Mouse (Mus musculus) forebrain, embryonic 13.5 days (tissue): ENCODE results near the gene Slc7a7. TPM values are rescaled to one million over a fixed set of nuclear protein-coding genes. Genes with fewer than 3 reads are reported as not detected.
A peak's percentile ranks its signal among the peaks of the same experiment; 100 is the strongest.

Experiments used
- ATAC-seq: fragments of 200-750 bp; cut with Nextera tagmentation; 2 replicates; pipeline ENCODE4 v1.8.0; 2017
- H3K27ac ChIP-seq: fragments of 300-500 bp; sonication (generic); 2 replicates; pipeline ENCODE4 v1.5.1; 2015; ENCODE audit warnings: inconsistent platforms, mild to moderate bottlenecking, moderate library complexity
- H3K27me3 ChIP-seq: fragments of 300-500 bp; sonication (generic); 2 replicates; pipeline ENCODE4 v1.6.1; 2015; ENCODE audit warnings: mild to moderate bottlenecking, inconsistent platforms
- H3K36me3 ChIP-seq: fragments of 300-500 bp; sonication (generic); 2 replicates; pipeline ENCODE4 v1.6.1; 2015; ENCODE audit warnings: mild to moderate bottlenecking, inconsistent platforms; ENCODE audit not compliant: poor library complexity, severe bottlenecking
- H3K4me1 ChIP-seq: fragments of 300-500 bp; sonication (generic); 2 replicates; pipeline ENCODE4 v1.6.1; 2015; ENCODE audit warnings: inconsistent platforms
- H3K4me2 ChIP-seq: fragments of 300-500 bp; sonication (generic); 2 replicates; pipeline ENCODE4 v1.6.1; 2015; ENCODE audit warnings: inconsistent platforms, mild to moderate bottlenecking, moderate library complexity
- H3K4me3 ChIP-seq: fragments of 300-500 bp; sonication (generic); 2 replicates; pipeline ENCODE4 v1.5.1; 2015; ENCODE audit warnings: mild to moderate bottlenecking, inconsistent platforms
- H3K9ac ChIP-seq: fragments of 300-500 bp; sonication (generic); 2 replicates; pipeline ENCODE4 v1.6.1; 2015; ENCODE audit warnings: mild to moderate bottlenecking, inconsistent platforms
- H3K9me3 ChIP-seq: fragments of 300-500 bp; sonication (generic); replicated peaks from 2 replicates; pipeline ENCODE4 v1.6.1; 2016; ENCODE audit warnings: inconsistent platforms
- WGBS: fragments of 180-500 bp; shearing (Covaris S2); methylation state at CpG from one replicate; pipeline ENCODE4 v1.1.7; 2015; 5-methylcytosine and 5-hydroxymethylcytosine counted together
- polyA plus RNA-seq: library from polyadenylated mRNA; unstranded; fragments of >200 nt; fragmentation: Nextera tagmentation; extraction: Ambion mirVana; gene quantifications from 2 replicates; pipeline ENCODE4 v1.2.1, GENCODE M21; 2015

Gene Slc7a7
- polyA plus RNA-seq, 1 experiment from 2014 or later, result 5.6 TPM

DNA sequence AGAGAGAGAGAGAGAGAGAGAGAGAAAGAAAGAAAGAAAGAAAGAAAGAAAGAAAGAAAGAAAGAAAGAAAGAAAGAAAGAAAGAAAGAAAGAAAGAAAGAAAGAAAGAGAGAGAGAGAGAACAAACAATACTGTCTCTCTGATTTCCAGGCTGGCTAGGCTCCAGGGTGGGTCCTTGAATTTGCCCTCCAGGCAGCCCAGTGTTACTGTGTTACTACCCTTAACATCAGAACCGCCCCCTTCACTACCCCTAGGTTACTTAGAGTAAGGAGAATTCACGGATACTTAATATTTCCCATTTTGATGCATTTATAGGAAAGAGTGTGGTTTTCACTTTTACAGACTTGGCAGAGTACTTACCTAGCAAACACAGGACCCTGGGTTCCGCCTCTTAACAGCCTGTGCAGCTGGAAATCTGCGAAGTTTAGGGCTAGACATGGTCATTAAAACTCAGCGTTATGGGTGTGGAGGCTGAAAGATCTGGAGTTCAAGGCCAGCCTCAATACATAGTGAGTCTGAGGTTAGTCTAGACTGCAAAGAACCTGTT is 1.3 kb downstream of the Slc7a7 start:
- H3K9ac ChIP-seq, result no peak overlapping the region
- H3K4me1 ChIP-seq, result peaks cover 9% of the 10 kb centered on the region
- no peak overlapping the region for H3K27ac ChIP-seq
- no peak for ATAC-seq
- no peak overlapping the region for H3K4me3 ChIP-seq
- no peaks in the 10 kb centered on the region for H3K36me3 ChIP-seq
- no peaks in the 10 kb centered on the region for H3K9me3 ChIP-seq
- WGBS, result 34% methylated on average over 5 of the region's 5 CpGs
- H3K4me2 ChIP-seq, result no peak overlapping the region
- peaks cover 32% of the 10 kb centered on the region for H3K27me3 ChIP-seq

GRCm38 (mm10) chr14:54415241-54416020 is 2.1 kb downstream of the Slc7a7 start:
- Histone ChIP-seq H3K4me1 (peaks cover 10% of the 10 kb centered on the region), H3K9me3 (no peaks in the 10 kb centered on the region), H3K4me3 (no peak overlapping the region), H3K36me3 (no peaks in the 10 kb centered on the region), H3K4me2 (no peak overlapping the region), H3K27me3 (peaks cover 32% of the 10 kb centered on the region), H3K27ac (no peak overlapping the region), H3K9ac (no peak overlapping the region)
- no peak for ATAC-seq
- 12% methylated on average over 13 of the region's 13 CpGs for WGBS

DNA sequence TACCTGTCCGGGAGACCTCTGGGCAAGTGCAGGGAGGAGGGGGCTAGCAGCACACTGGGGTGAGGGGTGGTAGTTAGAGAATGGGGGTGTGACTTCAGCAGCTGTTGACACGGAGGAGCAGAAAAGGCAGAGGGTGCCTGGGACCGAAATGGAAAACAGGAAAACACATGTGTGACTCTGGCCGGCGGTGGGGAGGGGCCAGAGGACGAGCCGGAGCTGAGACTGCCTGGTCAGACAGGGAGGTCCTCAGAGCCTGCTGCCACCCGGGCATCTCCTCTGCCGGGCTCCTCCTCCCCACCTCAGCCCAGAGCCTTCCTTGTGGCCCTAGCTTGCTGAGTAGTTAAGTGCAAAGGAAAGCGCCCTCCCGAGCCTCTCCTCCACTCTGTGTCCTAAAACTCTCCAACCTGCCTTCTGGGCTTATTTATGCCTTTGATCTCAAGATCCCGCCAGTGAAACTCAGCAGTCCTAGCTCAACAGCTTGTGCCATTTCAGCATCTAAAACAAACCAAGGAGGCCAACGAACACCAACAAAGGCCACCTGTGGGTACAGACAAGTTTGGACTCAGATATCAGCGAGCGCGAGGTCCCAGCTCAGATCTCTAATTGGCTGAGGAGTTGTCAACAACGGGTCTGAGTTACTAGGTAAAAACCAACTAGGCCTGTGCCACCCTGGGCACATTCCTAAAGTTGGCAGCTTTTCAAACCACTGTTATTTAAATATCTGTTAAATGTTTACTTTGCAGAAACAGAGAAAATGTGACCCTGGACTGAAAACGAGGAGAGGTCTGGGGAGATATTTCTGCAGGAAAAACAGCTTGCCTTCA is 3.5 kb downstream of the Slc7a7 start:
- Histone ChIP-seq H3K9me3 (no peaks in the 10 kb centered on the region), H3K36me3 (no peaks in the 10 kb centered on the region), H3K9ac (peak overlapping the region; percentile 26; the same call in 1 of the 2 replicates), H3K27me3 (peaks cover 32% of the 10 kb centered on the region), H3K4me2 (peak overlapping the region; percentile 27), H3K4me3 (no peak overlapping the region), H3K27ac (no peak overlapping the region), H3K4me1 (peaks cover 16% of the 10 kb centered on the region)
- peak; percentile 34 for ATAC-seq
- 10% methylated on average over 18 of the region's 18 CpGs for WGBS

DNA sequence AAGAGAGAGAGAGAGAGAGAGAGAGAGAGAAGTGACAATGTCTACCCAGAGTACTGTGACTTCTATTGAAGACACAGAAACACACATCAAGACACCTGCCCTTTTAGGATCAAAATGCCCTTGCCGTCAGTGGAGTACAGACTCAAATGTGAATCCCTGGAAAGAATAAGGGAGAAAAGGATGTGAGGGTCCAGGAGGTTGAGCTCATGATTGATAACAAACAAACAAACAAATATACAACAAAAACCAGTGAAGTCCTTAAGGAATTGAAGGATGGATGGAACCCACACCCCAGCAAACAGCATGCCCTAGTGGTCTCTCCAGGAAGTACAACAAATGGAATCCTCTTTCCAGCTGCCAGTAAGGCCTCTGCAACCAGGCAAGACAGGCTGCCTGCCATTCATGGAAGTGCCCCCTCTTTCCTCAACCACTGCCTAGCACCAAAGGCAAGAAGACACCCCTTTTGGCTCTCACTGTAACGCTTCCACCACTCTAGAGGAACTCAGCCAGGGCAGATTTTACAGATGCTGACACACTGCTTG is 4.9 kb downstream of the Slc7a7 start:
- Histone ChIP-seq H3K27ac (no peak overlapping the region), H3K4me2 (no peak overlapping the region)

DNA sequence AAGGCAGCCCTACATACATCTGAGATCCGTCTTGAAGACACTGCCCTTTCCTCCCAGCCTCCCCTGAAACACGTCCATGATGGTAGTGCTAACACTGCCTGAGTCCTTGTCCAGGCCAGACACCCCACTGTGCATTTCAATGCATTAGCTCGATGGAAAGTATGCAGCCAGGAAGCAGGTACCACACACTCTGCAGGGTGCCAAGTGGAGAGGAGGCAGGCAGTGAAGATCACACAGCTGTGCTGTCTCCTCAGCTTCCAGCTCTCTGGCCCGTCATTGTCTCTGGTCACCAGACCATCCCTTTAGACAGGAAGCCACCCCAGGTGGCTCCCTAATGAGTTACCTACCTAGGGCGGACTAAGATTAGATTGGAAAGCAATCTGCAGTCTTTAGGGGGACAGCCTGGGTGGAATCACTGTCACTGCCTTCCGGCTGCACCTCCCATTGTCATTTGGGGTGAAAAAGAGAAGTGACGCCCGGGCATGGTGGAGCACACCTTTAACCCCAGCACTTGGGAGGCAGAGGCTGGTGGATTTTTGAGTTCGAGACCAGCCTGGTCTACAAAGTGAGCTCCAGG is 5.5 kb downstream of the Slc7a7 start:
- 35% methylated on average over 9 of the region's 9 CpGs for WGBS
- Histone ChIP-seq H3K27ac (no peak overlapping the region), H3K9me3 (no peaks in the 10 kb centered on the region), H3K4me1 (peaks cover 16% of the 10 kb centered on the region), H3K4me3 (no peak overlapping the region), H3K9ac (no peak overlapping the region), H3K4me2 (no peak overlapping the region), H3K36me3 (no peaks in the 10 kb centered on the region), H3K27me3 (peaks cover 25% of the 10 kb centered on the region)
- ATAC-seq, result no peak

More for the DNA sequence above, 4.9 kb downstream of the Slc7a7 start:
- Histone ChIP-seq H3K4me3 (no peak overlapping the region), H3K4me1 (peaks cover 16% of the 10 kb centered on the region), H3K27me3 (peaks cover 31% of the 10 kb centered on the region), H3K9me3 (no peaks in the 10 kb centered on the region), H3K36me3 (no peaks in the 10 kb centered on the region), H3K9ac (no peak overlapping the region)
- no peak for ATAC-seq
- WGBS, result 38% methylated on average over 2 of the region's 2 CpGs

DNA sequence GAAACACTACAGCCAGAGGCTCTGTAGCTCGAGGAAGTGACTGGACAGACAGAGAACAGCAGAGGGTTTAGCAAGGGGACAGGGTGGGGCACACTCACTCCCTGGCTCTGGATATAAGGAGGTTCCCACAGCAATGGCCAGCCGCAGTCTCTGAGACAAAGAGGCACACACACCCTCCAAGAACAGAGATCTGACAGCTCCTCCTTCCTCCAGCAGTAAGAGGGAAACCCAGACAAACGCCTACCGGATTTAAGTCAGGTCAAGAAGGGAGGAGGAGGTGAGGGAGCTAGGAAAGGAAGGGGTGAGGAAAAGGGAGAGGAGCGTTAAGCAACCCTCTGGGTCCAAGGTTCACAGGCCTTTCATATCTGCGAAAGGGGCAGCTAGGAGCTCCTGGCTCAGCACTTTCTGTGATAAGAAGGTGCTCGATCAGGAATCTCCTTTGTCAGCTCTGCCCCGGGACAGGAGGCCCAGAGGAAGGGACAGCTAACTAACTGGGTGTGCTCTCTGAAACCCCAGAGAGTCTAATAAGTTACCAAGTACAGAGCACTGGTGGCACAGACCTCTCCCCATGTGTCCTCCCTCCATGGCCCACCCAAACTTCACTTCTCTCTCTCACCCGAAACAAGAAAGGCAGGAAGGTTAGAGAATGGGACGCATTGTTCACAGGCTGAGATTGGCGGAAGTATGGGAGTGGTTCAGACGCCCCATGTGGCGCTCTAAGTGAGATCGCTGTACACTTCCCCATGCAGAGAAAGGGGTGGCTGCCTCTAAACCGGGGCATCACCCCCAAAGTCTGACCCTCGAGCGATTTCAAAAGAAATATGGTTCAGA is 7.4 kb downstream of the Slc7a7 start:
- peak overlapping the region; percentile 0; the same call in 1 of the 2 replicates for H3K9ac ChIP-seq
- peak overlapping the region; percentile 7; the same call in 1 of the 2 replicates for H3K27ac ChIP-seq
- no peaks in the 10 kb centered on the region for H3K36me3 ChIP-seq
- no peak overlapping the region for H3K4me3 ChIP-seq
- peak overlapping the region; percentile 6 for H3K4me2 ChIP-seq
- 38% methylated on average over 17 of the region's 17 CpGs for WGBS
- no peak for ATAC-seq
- no peaks in the 10 kb centered on the region for H3K9me3 ChIP-seq
- H3K4me1 ChIP-seq, result peaks cover 16% of the 10 kb centered on the region
- H3K27me3 ChIP-seq, result peaks cover 14% of the 10 kb centered on the region; the same call in 1 of the 2 replicates

DNA sequence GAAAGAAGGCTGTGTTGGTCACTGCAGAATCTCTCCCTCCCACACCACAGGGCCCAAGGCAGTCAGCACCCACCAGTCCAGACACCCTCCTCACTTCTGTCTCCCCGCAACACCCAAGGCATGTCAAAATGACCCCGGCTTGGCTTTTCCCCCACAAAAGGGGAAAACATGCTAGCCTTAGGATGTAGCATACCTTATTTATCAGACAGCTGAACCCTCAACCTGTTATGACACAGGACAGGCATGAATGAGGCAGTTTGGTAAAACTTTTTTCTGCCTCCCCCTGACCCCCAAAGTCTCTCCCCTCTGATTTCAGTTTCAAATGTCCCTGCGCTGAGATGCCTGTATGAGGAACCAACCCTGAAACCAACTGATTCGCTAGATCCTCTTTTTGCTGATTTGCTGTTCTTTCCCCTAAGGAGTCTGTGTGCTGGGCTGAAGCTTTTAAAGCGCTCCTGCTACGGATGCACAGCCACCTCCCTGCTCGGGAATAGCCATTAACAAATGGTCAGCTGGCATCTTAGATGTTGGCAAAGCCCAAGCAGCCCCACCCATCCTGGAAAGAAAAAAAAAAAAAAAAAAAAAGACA is 8.4 kb downstream of the Slc7a7 start:
- WGBS, result 81% methylated on average over 7 of the region's 7 CpGs
- ATAC-seq, result no peak
- Histone ChIP-seq H3K36me3 (no peaks in the 10 kb centered on the region), H3K4me3 (no peak overlapping the region), H3K27ac (no peak overlapping the region), H3K9me3 (no peaks in the 10 kb centered on the region), H3K27me3 (peaks cover 6% of the 10 kb centered on the region; the same call in 1 of the 2 replicates), H3K4me2 (no peak overlapping the region; the same call in 1 of the 2 replicates), H3K9ac (no peak overlapping the region), H3K4me1 (peaks cover 15% of the 10 kb centered on the region)

DNA sequence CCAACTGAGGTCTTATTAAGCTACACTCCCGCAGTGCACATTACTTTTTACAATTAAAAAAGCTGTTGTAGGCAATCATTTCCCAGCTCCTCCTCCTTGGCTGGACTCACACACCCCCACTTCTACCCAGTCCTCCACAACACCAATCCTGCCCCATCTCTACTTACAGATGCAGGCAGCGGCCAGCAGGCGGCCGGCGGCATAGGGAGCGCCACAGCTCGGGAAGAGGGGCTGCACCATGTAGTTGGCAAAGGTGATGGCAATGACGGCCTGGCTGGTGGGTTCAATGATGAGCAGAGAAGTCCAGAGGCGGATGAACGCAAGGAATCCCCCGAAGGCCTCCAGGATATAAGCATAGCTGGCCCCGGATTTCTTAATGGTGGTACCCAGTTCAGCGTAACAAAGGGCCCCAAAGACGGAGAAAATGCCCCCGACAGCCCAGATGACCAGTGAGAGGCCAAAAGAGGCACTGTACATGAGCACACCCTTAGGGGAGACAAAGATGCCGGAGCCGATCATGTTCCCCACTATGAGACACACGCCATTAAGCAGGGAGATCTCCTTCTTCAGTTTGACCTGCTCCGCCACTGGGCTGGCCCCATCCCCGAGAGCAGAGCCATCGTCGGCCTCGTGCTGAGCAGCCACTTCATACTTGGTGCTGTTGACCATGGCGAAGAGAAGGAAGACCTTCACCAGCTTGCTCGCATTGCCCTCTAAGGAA is 9.1 kb downstream of the Slc7a7 start:
- no peaks in the 10 kb centered on the region for H3K9me3 ChIP-seq
- H3K4me3 ChIP-seq, result no peak overlapping the region
- H3K4me2 ChIP-seq, result no peak overlapping the region
- no peak for ATAC-seq
- H3K36me3 ChIP-seq, result no peaks in the 10 kb centered on the region
- H3K27me3 ChIP-seq, result no peaks in the 10 kb centered on the region
- H3K27ac ChIP-seq, result no peak overlapping the region
- 86% methylated on average over 25 of the region's 25 CpGs for WGBS
- H3K9ac ChIP-seq, result no peak overlapping the region
- H3K4me1 ChIP-seq, result peaks cover 8% of the 10 kb centered on the region

DNA sequence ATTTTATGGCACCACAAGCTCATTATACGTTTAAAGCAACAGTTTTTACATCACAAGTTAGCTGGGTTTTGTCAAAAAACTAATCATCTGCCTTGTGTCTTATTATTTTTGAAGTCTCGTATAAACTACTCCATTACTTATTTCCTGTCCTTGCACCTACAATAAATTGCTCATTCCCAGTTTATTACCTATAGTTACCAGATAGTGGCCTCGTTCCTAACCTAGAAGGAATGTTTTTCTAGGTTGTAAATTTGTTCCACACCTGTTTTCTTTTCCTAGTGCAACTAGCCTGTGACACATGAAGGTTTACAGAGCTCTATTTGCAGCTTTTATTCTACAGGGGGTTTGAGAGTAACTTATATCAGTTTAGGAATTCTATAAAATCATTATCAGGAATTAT is 15.9 kb downstream of the Slc7a7 start:
- no peaks in the 10 kb centered on the region for H3K36me3 ChIP-seq
- WGBS, result 80% methylated on average over 3 of the region's 3 CpGs
- no peak overlapping the region for H3K4me3 ChIP-seq
- H3K4me2 ChIP-seq, result no peak overlapping the region
- no peak for ATAC-seq
- no peaks in the 10 kb centered on the region for H3K4me1 ChIP-seq
- no peak overlapping the region for H3K9ac ChIP-seq
- H3K9me3 ChIP-seq, result no peaks in the 10 kb centered on the region
- H3K27me3 ChIP-seq, result no peaks in the 10 kb centered on the region
- H3K27ac ChIP-seq, result no peak overlapping the region

- Histone ChIP-seq H3K9me3 (no peaks in the 10 kb centered on the region), H3K27ac (no peak overlapping the region), H3K9ac (no peak overlapping the region), H3K4me1 (no peaks in the 10 kb centered on the region), H3K36me3 (no peaks in the 10 kb centered on the region), H3K27me3 (no peaks in the 10 kb centered on the region), H3K4me3 (no peak overlapping the region), H3K4me2 (no peak overlapping the region)
- WGBS, result 74% methylated on average over 8 of the region's 8 CpGs
- no peak for ATAC-seq
Measured at GRCm38 (mm10) chr14:54398921-54399382, 18.6 kb downstream of the Slc7a7 start.
